Mouse (Mus musculus): ENCODE measurements around the gene Adm2. TPM values are rescaled to one million over a fixed set of nuclear protein-coding genes. Genes with fewer than 3 reads are reported as not detected.

Gene Adm2
- 0.17 TPM in 1 of 2 replicates, not detected in the other for polyA plus RNA-seq (2014; fragmentation: Nextera tagmentation; extraction: Ambion mirVana)

DNA sequence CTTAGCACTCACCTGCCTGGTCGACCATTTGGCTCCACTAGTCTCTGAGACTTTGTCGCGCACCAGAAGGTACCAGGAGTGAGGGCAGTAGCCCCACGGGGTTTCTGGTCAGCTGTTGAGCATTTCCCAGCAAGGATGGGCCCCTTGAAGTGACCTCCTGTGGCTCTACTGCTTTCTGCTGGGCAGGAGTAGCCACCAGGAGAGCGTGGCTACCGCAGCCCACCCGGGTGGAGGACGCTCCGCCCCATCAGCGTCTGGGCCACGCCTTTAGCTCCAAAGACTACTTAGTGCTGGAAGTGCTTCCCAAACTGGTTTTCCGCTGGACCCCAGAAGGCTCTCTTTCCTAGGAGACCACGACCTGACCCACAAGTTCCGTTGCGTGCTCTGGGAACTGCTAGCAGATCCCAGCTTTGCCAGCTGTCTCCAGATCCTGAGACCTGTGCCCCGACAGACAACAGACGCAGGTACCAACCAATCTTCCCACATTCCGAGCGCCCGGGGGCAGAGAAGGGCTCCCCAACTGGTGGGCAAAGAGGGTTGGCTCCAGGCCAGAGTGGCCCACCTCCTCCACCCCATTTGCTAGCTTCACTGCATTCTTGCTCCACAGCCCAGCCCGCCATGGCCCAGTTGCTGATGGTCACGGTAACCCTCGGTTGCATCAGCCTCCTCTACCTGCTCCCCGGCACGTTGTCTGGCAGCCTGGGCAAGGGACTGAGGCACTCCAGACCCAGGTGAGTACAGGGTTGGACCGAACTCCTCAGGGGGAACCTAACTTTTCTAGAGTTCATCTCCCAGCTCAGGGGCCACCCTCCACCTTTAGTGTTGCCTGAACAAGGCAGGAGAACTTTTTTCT lies at the start of gene Adm2:
Gene Adm2 (plus strand): TSS at position 51 of the 853 bp plus-strand sequence.
- H3K9me3 ChIP-seq (ENCODE audit: control insufficient read depth, low read length): no peaks in the 10 kb centered on the region
- H3K4me1 ChIP-seq (ENCODE audit: control insufficient read depth, insufficient read depth, low read length): 0 out of 2 replicates have a peak, but pooled peaks cover 4% of the 10 kb centered on the region
- 9% methylated on average over 26 of the region's 26 CpGs for WGBS
- peak within 1 kb of the TSS; percentile 36; the same call in 1 of the 2 replicates for H3K4me2 ChIP-seq (ENCODE audit: low read depth)
- no peaks in the 10 kb centered on the region for H3K36me3 ChIP-seq (ENCODE audit: control insufficient read depth, insufficient read depth, low read length)
- DNase-seq (ENCODE audit: low spot score) (no peak), ATAC-seq (ENCODE audit: insufficient read depth, low FRiP score, low TSS enrichment) (no peak)
- H3K27ac ChIP-seq (ENCODE audit: low read depth, low read length): no peak within 1 kb of the TSS
- no peak within 1 kb of the TSS for H3K9ac ChIP-seq (ENCODE audit: low read length)
- H3K4me3 ChIP-seq (ENCODE audit: low read depth, low read length): no peak within 1 kb of the TSS
- H3K27me3 ChIP-seq (ENCODE audit: control insufficient read depth, insufficient read depth, low read length): 0 out of 2 replicates have a peak, but pooled peaks cover 2% of the 10 kb centered on the region

DNA sequence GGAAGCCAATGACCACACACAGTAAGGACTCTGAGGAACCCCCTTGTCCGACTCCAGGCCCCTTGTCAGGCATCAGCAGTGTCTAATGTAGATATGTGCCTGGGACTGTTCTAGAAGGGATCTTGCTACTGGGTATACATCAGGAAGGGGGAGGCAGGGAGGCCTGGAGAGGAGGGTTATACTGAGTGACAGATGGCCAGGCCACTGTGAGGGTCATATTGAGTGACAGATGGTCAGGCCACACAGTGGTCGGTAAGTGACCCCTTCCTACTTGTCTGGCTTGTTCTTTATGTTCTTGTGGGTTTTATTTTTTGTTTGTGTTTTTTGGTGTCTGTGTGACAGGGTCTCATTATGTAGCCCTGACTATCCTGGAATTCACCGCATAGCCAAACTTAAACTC lies 47.0 kb upstream of the Adm2 start:
- Histone ChIP-seq H3K36me3 (ENCODE audit: control insufficient read depth, insufficient read depth, low read length) (peaks cover 4% of the 10 kb centered on the region), H3K27me3 (ENCODE audit: control insufficient read depth, insufficient read depth, low read length) (no peaks in the 10 kb centered on the region), H3K9me3 (ENCODE audit: control insufficient read depth, low read length) (no peaks in the 10 kb centered on the region), H3K4me3 (ENCODE audit: low read depth, low read length) (no peak overlapping the region), H3K9ac (ENCODE audit: low read length) (no peak overlapping the region), H3K4me2 (ENCODE audit: low read depth) (no peak overlapping the region), H3K4me1 (ENCODE audit: control insufficient read depth, insufficient read depth, low read length) (no peaks in the 10 kb centered on the region), H3K27ac (ENCODE audit: low read depth, low read length) (no peak overlapping the region)
- no peak for ATAC-seq (ENCODE audit: insufficient read depth, low FRiP score, low TSS enrichment)
- 65% methylated on average over 3 of the region's 3 CpGs for WGBS
- no peak for DNase-seq (ENCODE audit: low spot score)

DNA sequence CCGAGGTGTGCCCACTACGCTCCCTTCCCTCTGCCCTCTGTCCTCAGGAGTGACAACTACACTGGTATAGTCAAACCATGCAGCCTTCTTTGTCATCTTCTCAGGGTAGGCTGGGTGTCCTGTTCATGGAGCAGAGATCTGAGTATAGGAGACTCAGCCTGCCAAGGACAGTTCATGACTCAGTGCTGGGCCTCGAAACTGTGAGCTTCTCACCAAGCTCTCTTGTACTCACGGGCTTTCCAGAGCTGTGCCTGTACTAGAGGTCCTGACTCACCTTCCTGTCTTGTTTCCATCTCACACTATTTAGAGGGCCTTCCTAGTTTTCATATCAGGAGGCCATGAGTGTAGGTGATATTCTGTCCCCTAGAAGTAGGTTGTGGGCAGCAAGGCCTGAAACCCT lies 45.2 kb upstream of the Adm2 start:
- Histone ChIP-seq H3K9me3 (ENCODE audit: control insufficient read depth, low read length) (no peaks in the 10 kb centered on the region), H3K36me3 (ENCODE audit: control insufficient read depth, insufficient read depth, low read length) (peaks cover 16% of the 10 kb centered on the region), H3K9ac (ENCODE audit: low read length) (no peak overlapping the region), H3K27me3 (ENCODE audit: control insufficient read depth, insufficient read depth, low read length) (no peaks in the 10 kb centered on the region), H3K27ac (ENCODE audit: low read depth, low read length) (no peak overlapping the region), H3K4me1 (ENCODE audit: control insufficient read depth, insufficient read depth, low read length) (no peaks in the 10 kb centered on the region), H3K4me2 (ENCODE audit: low read depth) (no peak overlapping the region), H3K4me3 (ENCODE audit: low read depth, low read length) (no peak overlapping the region)
- 96% methylated on average over 4 of the region's 4 CpGs for WGBS
- ATAC-seq (ENCODE audit: insufficient read depth, low FRiP score, low TSS enrichment) (no peak), DNase-seq (ENCODE audit: low spot score) (no peak)

DNA sequence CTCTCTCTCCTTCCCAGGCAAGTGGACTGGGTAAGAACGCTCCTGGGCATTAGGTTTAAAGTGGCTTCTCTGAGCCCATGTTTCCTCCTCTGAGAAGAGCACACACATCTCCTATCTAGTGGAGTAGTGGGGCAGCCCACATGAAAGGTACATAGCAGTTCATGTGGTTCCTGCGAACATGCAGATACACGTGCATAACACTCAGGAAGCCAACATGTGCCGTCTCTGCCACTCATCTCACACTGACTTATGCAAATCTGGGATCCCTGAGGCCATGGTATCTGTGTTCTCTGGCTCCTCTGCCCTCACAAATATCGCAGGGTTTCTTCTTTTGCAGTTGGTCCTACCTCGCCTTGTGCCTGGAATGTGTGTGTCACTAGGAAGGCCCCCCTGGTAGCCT lies 40.0 kb upstream of the Adm2 start:
- H3K9ac ChIP-seq (ENCODE audit: low read length): no peak overlapping the region
- H3K9me3 ChIP-seq (ENCODE audit: control insufficient read depth, low read length): no peaks in the 10 kb centered on the region
- H3K36me3 ChIP-seq (ENCODE audit: control insufficient read depth, insufficient read depth, low read length): peaks cover 22% of the 10 kb centered on the region
- no peak overlapping the region for H3K27ac ChIP-seq (ENCODE audit: low read depth, low read length)
- 86% methylated on average over 6 of the region's 6 CpGs for WGBS
- H3K4me2 ChIP-seq (ENCODE audit: low read depth): no peak overlapping the region
- no peak overlapping the region for H3K4me3 ChIP-seq (ENCODE audit: low read depth, low read length)
- ATAC-seq (ENCODE audit: insufficient read depth, low FRiP score, low TSS enrichment) (no peak), DNase-seq (ENCODE audit: low spot score) (no peak)
- no peaks in the 10 kb centered on the region for H3K27me3 ChIP-seq (ENCODE audit: control insufficient read depth, insufficient read depth, low read length)
- no peaks in the 10 kb centered on the region for H3K4me1 ChIP-seq (ENCODE audit: control insufficient read depth, insufficient read depth, low read length)

DNA sequence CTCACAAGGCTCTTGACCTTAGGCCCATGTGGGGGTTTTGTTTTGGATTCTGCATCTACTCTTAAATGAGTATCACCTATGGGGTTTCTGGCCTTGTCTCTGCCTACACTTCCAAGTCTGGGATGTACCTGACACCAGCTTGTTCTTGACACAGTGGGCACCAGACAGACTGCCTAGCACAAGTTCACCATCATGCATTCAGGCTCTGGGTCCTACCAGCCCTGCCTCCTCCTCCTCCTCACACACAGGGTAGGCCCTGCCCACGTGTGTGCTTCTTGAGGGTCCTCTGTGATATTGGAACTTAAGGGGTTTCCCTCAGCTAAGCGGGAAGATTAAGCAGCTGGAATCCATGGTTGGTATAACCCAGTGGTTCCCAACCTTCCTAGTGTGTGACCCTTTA lies 38.4 kb upstream of the Adm2 start:
- H3K4me1 ChIP-seq (ENCODE audit: control insufficient read depth, insufficient read depth, low read length): no peaks in the 10 kb centered on the region
- WGBS: 86% methylated on average over 2 of the region's 2 CpGs
- DNase-seq (ENCODE audit: low spot score) (no peak), ATAC-seq (ENCODE audit: insufficient read depth, low FRiP score, low TSS enrichment) (no peak)
- no peak overlapping the region for H3K4me2 ChIP-seq (ENCODE audit: low read depth)
- peaks cover 19% of the 10 kb centered on the region for H3K36me3 ChIP-seq (ENCODE audit: control insufficient read depth, insufficient read depth, low read length)
- no peak overlapping the region for H3K4me3 ChIP-seq (ENCODE audit: low read depth, low read length)
- H3K27ac ChIP-seq (ENCODE audit: low read depth, low read length): no peak overlapping the region
- no peaks in the 10 kb centered on the region for H3K27me3 ChIP-seq (ENCODE audit: control insufficient read depth, insufficient read depth, low read length)
- H3K9ac ChIP-seq (ENCODE audit: low read length): no peak overlapping the region
- H3K9me3 ChIP-seq (ENCODE audit: control insufficient read depth, low read length): no peaks in the 10 kb centered on the region

DNA sequence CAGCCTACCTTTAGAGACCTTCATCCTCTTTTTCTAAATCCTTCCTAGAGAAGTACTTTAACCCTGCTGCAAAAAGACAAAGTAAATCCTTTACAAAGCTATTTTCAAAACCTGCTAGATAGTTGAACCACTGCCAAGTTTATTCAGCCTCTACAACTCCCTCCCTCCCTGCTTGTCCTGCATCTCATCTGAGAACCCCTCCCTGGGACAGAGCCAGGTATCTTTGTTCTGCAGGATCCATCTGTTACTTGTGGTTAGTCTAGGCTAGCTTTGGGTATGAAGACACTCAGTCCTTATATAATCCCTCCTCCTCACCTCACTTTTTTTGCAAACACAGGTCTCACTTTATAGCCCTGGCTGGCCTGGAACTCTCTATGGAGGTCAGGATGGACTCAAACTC lies 37.5 kb upstream of the Adm2 start:
- no peaks in the 10 kb centered on the region for H3K4me1 ChIP-seq (ENCODE audit: control insufficient read depth, insufficient read depth, low read length)
- no peak overlapping the region for H3K9ac ChIP-seq (ENCODE audit: low read length)
- no peak overlapping the region for H3K27ac ChIP-seq (ENCODE audit: low read depth, low read length)
- no peaks in the 10 kb centered on the region for H3K27me3 ChIP-seq (ENCODE audit: control insufficient read depth, insufficient read depth, low read length)
- DNase-seq (ENCODE audit: low spot score) (no peak), ATAC-seq (ENCODE audit: insufficient read depth, low FRiP score, low TSS enrichment) (no peak)
- H3K36me3 ChIP-seq (ENCODE audit: control insufficient read depth, insufficient read depth, low read length): peaks cover 20% of the 10 kb centered on the region
- no peak overlapping the region for H3K4me2 ChIP-seq (ENCODE audit: low read depth)
- H3K4me3 ChIP-seq (ENCODE audit: low read depth, low read length): no peak overlapping the region
- no peaks in the 10 kb centered on the region for H3K9me3 ChIP-seq (ENCODE audit: control insufficient read depth, low read length)

DNA sequence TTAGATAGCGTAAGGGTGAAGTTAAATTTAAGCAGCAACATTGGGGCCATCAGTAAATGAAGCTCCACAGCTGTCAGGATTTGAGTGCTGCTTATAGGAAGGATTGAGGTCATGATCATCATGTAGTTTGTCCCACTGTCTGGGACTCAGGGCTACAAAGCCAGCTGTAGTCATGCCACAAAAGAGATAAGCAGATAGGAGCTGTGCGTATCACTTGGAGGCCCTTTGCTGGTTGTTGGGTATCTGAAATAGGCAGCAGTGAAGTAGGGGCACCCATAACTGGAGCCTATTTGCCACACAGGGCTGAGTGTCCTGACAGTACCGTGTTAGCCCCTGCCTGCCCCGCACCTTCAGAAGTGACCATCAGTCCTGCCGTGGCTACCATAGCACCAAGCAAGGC lies 37.0 kb upstream of the Adm2 start:
- Histone ChIP-seq H3K4me3 (ENCODE audit: low read depth, low read length) (no peak overlapping the region), H3K9me3 (ENCODE audit: control insufficient read depth, low read length) (no peaks in the 10 kb centered on the region), H3K9ac (ENCODE audit: low read length) (no peak overlapping the region), H3K27me3 (ENCODE audit: control insufficient read depth, insufficient read depth, low read length) (no peaks in the 10 kb centered on the region), H3K4me1 (ENCODE audit: control insufficient read depth, insufficient read depth, low read length) (no peaks in the 10 kb centered on the region), H3K27ac (ENCODE audit: low read depth, low read length) (no peak overlapping the region), H3K4me2 (ENCODE audit: low read depth) (no peak overlapping the region), H3K36me3 (ENCODE audit: control insufficient read depth, insufficient read depth, low read length) (peaks cover 20% of the 10 kb centered on the region)
- 96% methylated on average over 5 of the region's 5 CpGs for WGBS
- ATAC-seq (ENCODE audit: insufficient read depth, low FRiP score, low TSS enrichment): no peak
- no peak for DNase-seq (ENCODE audit: low spot score)

DNA sequence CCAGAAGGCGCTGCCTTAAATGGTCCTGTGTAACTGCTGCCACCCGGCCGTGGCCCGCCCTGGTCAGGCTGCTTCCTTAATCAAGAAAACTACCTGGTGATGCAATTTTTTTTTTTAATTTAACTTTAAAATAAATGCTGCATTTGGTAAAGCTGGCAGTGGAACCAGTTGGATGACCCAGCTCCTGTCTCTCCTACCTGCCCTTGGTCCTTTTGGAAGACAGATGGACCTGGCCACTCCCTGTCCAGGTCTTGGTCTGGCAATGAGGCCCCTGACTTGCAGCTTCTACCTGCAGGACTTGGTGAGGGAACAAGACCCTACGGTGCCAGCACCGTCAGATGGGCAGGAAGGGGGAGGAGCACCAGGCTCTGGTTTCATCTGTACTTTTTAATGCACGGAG lies 36.4 kb upstream of the Adm2 start:
- no peak overlapping the region for H3K4me2 ChIP-seq (ENCODE audit: low read depth)
- H3K27me3 ChIP-seq (ENCODE audit: control insufficient read depth, insufficient read depth, low read length): no peaks in the 10 kb centered on the region
- no peak overlapping the region for H3K9ac ChIP-seq (ENCODE audit: low read length)
- H3K9me3 ChIP-seq (ENCODE audit: control insufficient read depth, low read length): no peaks in the 10 kb centered on the region
- DNase-seq (ENCODE audit: low spot score) (no peak), ATAC-seq (ENCODE audit: insufficient read depth, low FRiP score, low TSS enrichment) (no peak)
- no peak overlapping the region for H3K27ac ChIP-seq (ENCODE audit: low read depth, low read length)
- no peaks in the 10 kb centered on the region for H3K4me1 ChIP-seq (ENCODE audit: control insufficient read depth, insufficient read depth, low read length)
- peaks cover 18% of the 10 kb centered on the region for H3K36me3 ChIP-seq (ENCODE audit: control insufficient read depth, insufficient read depth, low read length)
- H3K4me3 ChIP-seq (ENCODE audit: low read depth, low read length): no peak overlapping the region
- 90% methylated on average over 7 of the region's 7 CpGs for WGBS

DNA sequence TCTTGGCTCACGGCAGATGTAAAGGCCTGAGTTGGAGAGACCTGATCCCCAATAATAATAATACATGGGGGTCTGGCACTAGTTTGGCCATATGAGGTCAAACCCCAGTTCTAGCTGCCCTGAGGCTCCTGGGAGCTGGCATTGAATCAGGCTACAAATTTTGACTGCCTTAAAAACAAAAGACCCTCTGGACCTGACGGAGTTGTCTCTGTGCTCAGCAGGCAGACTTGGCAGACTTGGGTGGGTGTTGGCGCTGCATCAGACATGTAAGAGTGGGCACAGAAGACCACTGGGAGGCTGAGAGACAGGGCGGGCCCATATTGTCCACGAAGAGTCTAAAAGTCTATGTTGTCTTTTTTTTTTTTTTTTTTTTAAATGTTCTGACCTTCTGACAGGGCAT lies 35.9 kb upstream of the Adm2 start:
- no peak overlapping the region for H3K9ac ChIP-seq (ENCODE audit: low read length)
- H3K4me3 ChIP-seq (ENCODE audit: low read depth, low read length): no peak overlapping the region
- DNase-seq (ENCODE audit: low spot score) (no peak), ATAC-seq (ENCODE audit: insufficient read depth, low FRiP score, low TSS enrichment) (no peak)
- H3K36me3 ChIP-seq (ENCODE audit: control insufficient read depth, insufficient read depth, low read length): peaks cover 15% of the 10 kb centered on the region
- no peak overlapping the region for H3K4me2 ChIP-seq (ENCODE audit: low read depth)
- H3K9me3 ChIP-seq (ENCODE audit: control insufficient read depth, low read length): no peaks in the 10 kb centered on the region
- H3K4me1 ChIP-seq (ENCODE audit: control insufficient read depth, insufficient read depth, low read length): no peaks in the 10 kb centered on the region
- no peaks in the 10 kb centered on the region for H3K27me3 ChIP-seq (ENCODE audit: control insufficient read depth, insufficient read depth, low read length)
- WGBS: 89% methylated on average over 5 of the region's 5 CpGs
- no peak overlapping the region for H3K27ac ChIP-seq (ENCODE audit: low read depth, low read length)
